Mouse (Mus musculus) bone marrow, adult 2 months (tissue): ENCODE results near the gene Fbxl16.

Source experiments
- CTCF ChIP-seq: fragments of 200-500 bp; IDR thresholded peaks from 2 replicates; pipeline ENCODE4 v1.5.1; 2011; ENCODE audit warnings: low read length, control low read depth; ENCODE audit not compliant: control insufficient read depth, insufficient read depth
- POLR2A ChIP-seq: fragments of 200-500 bp; IDR thresholded peaks from 2 replicates; pipeline ENCODE4 v1.6.1; 2011; ENCODE audit warnings: low read depth, mild to moderate bottlenecking, control low read depth, low read length, borderline replicate concordance; ENCODE audit not compliant: control insufficient read depth

DNA sequence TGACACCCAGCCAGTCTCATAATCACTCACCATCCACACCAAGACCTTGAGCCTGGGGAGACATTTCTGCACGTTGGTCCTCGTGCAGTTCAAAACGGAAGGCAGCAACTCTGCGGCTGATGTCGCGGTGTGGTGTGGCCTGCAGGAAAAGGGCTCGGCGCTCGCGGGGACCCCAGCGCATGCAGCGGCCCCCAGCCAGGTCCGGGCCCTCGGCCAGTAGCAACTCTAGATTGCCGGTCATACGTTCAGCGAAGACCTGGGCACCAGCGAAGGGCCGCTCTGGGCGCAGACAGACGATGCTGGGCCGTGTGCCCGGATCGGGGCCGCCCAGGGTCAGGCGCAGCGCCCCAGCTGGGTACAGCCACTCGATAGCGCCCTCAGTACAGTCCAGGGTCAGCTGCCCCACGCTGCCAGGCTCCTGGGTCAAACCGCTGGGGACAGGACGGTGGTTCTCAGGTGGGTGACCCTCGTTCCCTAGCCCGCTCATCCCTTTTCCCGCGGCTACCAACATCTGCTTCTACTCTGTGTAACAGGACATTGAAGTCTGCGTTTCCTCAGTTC lies 12.6 kb upstream of the Fbxl16 start:
- no peak for TF ChIP-seq CTCF
- no peak for TF ChIP-seq POLR2A
